Mouse (Mus musculus): Measurements from ENCODE around the gene Nos1ap.

DNA sequence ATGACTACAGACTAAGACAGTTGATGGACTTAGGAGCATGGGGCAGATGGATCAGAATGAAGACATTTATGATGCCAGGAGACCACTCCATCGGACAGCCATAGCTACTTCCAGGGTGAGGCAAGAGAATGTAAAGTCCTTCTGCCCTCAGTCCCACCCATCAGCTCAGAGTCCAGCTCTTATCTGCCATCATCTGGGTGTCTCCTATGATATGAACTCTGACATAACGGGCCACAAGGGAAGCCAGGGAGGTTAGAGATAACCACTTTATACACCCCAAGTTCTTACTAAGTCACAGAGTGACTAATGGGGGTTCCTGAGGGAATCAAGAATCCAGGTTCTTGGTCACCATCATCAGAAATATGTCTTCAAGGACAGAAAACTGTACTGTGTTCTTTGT is 23.1 kb downstream of the Nos1ap start:
- TF ChIP-seq POLR2A (IDR thresholded peaks at IDR 0.05; ENCODE audit: extremely low read depth, insufficient read depth, low read length) (no peak), CTCF (IDR thresholded peaks at IDR 0.05; ENCODE audit: extremely low read depth, insufficient read depth, low read length) (no peak)
